Mouse (Mus musculus) CH12.LX (cell line): ENCODE data around the gene Traf4. TPM values are rescaled to one million over a fixed set of nuclear protein-coding genes. Genes with fewer than 3 reads are reported as not detected.

Experiments used
- DNase-seq: peaks from one replicate; pipeline ENCODE4 v3.0.0-alpha.2; 2013; ENCODE audit errors: extremely low read depth
- H3K27ac ChIP-seq: 2 replicates; pipeline ENCODE4 v1.5.1; 2012; ENCODE audit warnings: low read depth, mild to moderate bottlenecking, control low read depth, moderate library complexity; ENCODE audit not compliant: insufficient read depth
- H3K27me3 ChIP-seq: replicated peaks from 2 replicates; pipeline ENCODE3; 2012; ENCODE audit warnings: inconsistent platforms
- H3K36me3 ChIP-seq, 2 experiments: replicated peaks in 1 of 2; 2 replicates each; pipeline versions ENCODE3 to v1.6.1; 2012; ENCODE audit warnings: inconsistent platforms in 1 of 2, low read length in 1 of 2, mild to moderate bottlenecking in 1 of 2, mixed read lengths in 1 of 2, moderate library complexity in 1 of 2; ENCODE audit not compliant: control insufficient read depth in 1 of 2, insufficient read depth in 1 of 2
- H3K4me1 ChIP-seq, 2 experiments: 2 replicates each; pipeline ENCODE4 v1.6.1; 2012; ENCODE audit warnings: inconsistent platforms in 1 of 2, moderate library complexity in 1 of 2; ENCODE audit not compliant: insufficient read depth in 2 of 2, control insufficient read depth in 1 of 2
- H3K4me2 ChIP-seq: 2 replicates; pipeline ENCODE4 v1.6.1; 2012; ENCODE audit warnings: low read depth, mild to moderate bottlenecking, control low read depth; ENCODE audit not compliant: poor library complexity, insufficient read depth, severe bottlenecking
- H3K4me3 ChIP-seq, 3 experiments: fragments of 150-350 bp in 1 of 3; sonication (generic) in 1 of 3; replicated peaks in 1 of 3; 2 replicates each; pipeline versions ENCODE3 to v1.5.1; 2011 to 2012; ENCODE audit warnings: low read depth in 2 of 3, low read length in 2 of 3, mild to moderate bottlenecking in 2 of 3, moderate library complexity in 2 of 3, control low read depth in 1 of 3, improper control_type of control experiment in 1 of 3, inconsistent platforms in 1 of 3, mixed read lengths in 1 of 3; ENCODE audit not compliant: poor library complexity in 1 of 3
- H3K79me2 ChIP-seq: replicated peaks from 2 replicates; pipeline ENCODE4 v1.6.1; 2012; ENCODE audit warnings: mild to moderate bottlenecking, moderate library complexity; ENCODE audit not compliant: control insufficient read depth, poor library complexity, insufficient read depth, severe bottlenecking; ENCODE audit errors: extremely low read depth
- H3K9ac ChIP-seq: 2 replicates; pipeline ENCODE4 v1.6.1; 2012; ENCODE audit warnings: low read depth, mild to moderate bottlenecking, control low read depth, moderate library complexity; ENCODE audit not compliant: insufficient read depth
- H3K9me3 ChIP-seq: replicated peaks from 2 replicates; pipeline ENCODE3; 2012; ENCODE audit warnings: low read length, inconsistent platforms, mixed read lengths
- BHLHE40 ChIP-seq: IDR thresholded peaks from 2 replicates; pipeline ENCODE4 v1.6.1; 2011; ENCODE audit warnings: mild to moderate bottlenecking, low read depth, low read length, improper control_type of control experiment
- CHD2 ChIP-seq: IDR thresholded peaks from 2 replicates; pipeline ENCODE4 v1.6.1; 2011; ENCODE audit warnings: low read length, improper control_type of control experiment
- E2F4 ChIP-seq: IDR thresholded peaks from 2 replicates; pipeline ENCODE4 v1.6.1; 2011; ENCODE audit warnings: low read depth, low read length, improper control_type of control experiment; ENCODE audit not compliant: insufficient replicate concordance
- ELF1 ChIP-seq: IDR thresholded peaks from 2 replicates; pipeline ENCODE4 v1.6.1; 2014; ENCODE audit warnings: low read depth, mild to moderate bottlenecking, inconsistent platforms, low read length, improper control_type of control experiment
- ETS1 ChIP-seq: conservative IDR thresholded peaks from 2 replicates; pipeline ENCODE4 v1.6.1; 2012; ENCODE audit warnings: low read depth, mild to moderate bottlenecking, inconsistent platforms, low read length, improper control_type of control experiment, moderate library complexity
- GABPA ChIP-seq: IDR thresholded peaks from 2 replicates; pipeline ENCODE4 v1.6.1; 2012; ENCODE audit warnings: low read depth, low read length, improper control_type of control experiment, inconsistent platforms; ENCODE audit not compliant: insufficient replicate concordance
- JUN ChIP-seq: IDR thresholded peaks from 2 replicates; pipeline ENCODE4 v1.6.1; 2011; ENCODE audit warnings: low read depth, mild to moderate bottlenecking, low read length, improper control_type of control experiment, moderate library complexity; ENCODE audit not compliant: insufficient read depth
- JUND ChIP-seq: conservative IDR thresholded peaks from 2 replicates; pipeline ENCODE4 v1.6.1; 2011; ENCODE audit warnings: low read depth, low read length, improper control_type of control experiment
- MAFK ChIP-seq: IDR thresholded peaks from 2 replicates; pipeline ENCODE4 v1.6.1; 2011; ENCODE audit warnings: low read length, improper control_type of control experiment; ENCODE audit not compliant: insufficient replicate concordance
- MYC ChIP-seq: IDR thresholded peaks from 2 replicates; pipeline ENCODE4 v1.6.1; 2011; ENCODE audit warnings: low read depth, mild to moderate bottlenecking, improper control_type of control experiment, low read length
- NELFE ChIP-seq: IDR thresholded peaks from 2 replicates; pipeline ENCODE4 v1.6.1; 2011; ENCODE audit warnings: low read depth, low read length, improper control_type of control experiment
- NRF1 ChIP-seq: IDR thresholded peaks from 2 replicates; pipeline ENCODE4 v1.6.1; 2014; ENCODE audit warnings: low read depth, mild to moderate bottlenecking, inconsistent platforms, low read length, improper control_type of control experiment, moderate library complexity
- POLR2A ChIP-seq: IDR thresholded peaks from 2 replicates; pipeline ENCODE4 v1.6.1; 2011; ENCODE audit warnings: low read depth, mild to moderate bottlenecking, improper control_type of control experiment, low read length
- POLR2AphosphoS2 ChIP-seq: IDR thresholded peaks from 2 replicates; pipeline ENCODE4 v1.6.1; 2011; ENCODE audit warnings: low read depth, low read length, improper control_type of control experiment
- RCOR1 ChIP-seq: conservative IDR thresholded peaks from 2 replicates; pipeline ENCODE4 v1.6.1; 2012; ENCODE audit warnings: low read depth, mild to moderate bottlenecking, inconsistent platforms, low read length, improper control_type of control experiment
- SIN3A ChIP-seq: IDR thresholded peaks from 2 replicates; pipeline ENCODE4 v1.6.1; 2012; ENCODE audit warnings: low read length, improper control_type of control experiment, inconsistent platforms
- SMC3 ChIP-seq: IDR thresholded peaks from 2 replicates; pipeline ENCODE4 v1.6.1; 2011; ENCODE audit warnings: low read depth, low read length, improper control_type of control experiment
- TBP ChIP-seq: conservative IDR thresholded peaks from 2 replicates; pipeline ENCODE4 v1.6.1; 2011; ENCODE audit warnings: low read depth, low read length, improper control_type of control experiment
- UBTF ChIP-seq: IDR thresholded peaks from 2 replicates; pipeline ENCODE4 v1.6.1; 2012; ENCODE audit warnings: low read depth, mild to moderate bottlenecking, inconsistent platforms, low read length, improper control_type of control experiment, moderate library complexity
- USF1 ChIP-seq: IDR thresholded peaks from 2 replicates; pipeline ENCODE4 v1.6.1; 2014; ENCODE audit warnings: low read depth, mild to moderate bottlenecking, inconsistent platforms, low read length, improper control_type of control experiment
- USF2 ChIP-seq: conservative IDR thresholded peaks from 2 replicates; pipeline ENCODE4 v1.6.1; 2011; ENCODE audit warnings: low read depth, low read length, improper control_type of control experiment
- ZMIZ1 ChIP-seq: IDR thresholded peaks from 2 replicates; pipeline ENCODE4 v1.6.1; 2012; ENCODE audit warnings: low read depth, mild to moderate bottlenecking, inconsistent platforms, low read length, improper control_type of control experiment
- ZNF384 ChIP-seq: IDR thresholded peaks from 2 replicates; pipeline ENCODE4 v1.6.1; 2012; ENCODE audit warnings: low read depth, low read length, improper control_type of control experiment, inconsistent platforms
- dilution Hi-C: fragments of 300-500 bp; cut with MboI; formaldehyde crosslinking; loops from 2 replicates; pipeline ENCODE4 v1.14.3; 2020; ENCODE audit warnings: low sequenced_read_pairs; ENCODE audit not compliant: extremely low pct_unique_long_range_greater_than_20kb, extremely low pct_ligation_motif_present
- in situ Hi-C: fragments of 300-500 bp; cut with MboI; formaldehyde crosslinking; loops from 3 replicates; pipeline ENCODE4 v1.14.3; 2019; ENCODE audit warnings: low sequenced_read_pairs, low pct_ligation_motif_present, low pct_unique_long_range_greater_than_20kb, mixed read lengths
- polyA plus RNA-seq: library from polyadenylated mRNA; unstranded; fragments of >175 nt; gene quantifications from 2 replicates; pipeline ENCODE4 v1.2.1, GENCODE M21; 2012; ENCODE audit warnings: low read depth; ENCODE audit not compliant: insufficient read length
- total RNA-seq, 2 experiments: library from RNA; depleted of rRNA; stranded (reverse); fragments of 300-350 nt in 1 of 2; fragments of >200 nt in 1 of 2; gene quantifications; 2 replicates each; pipeline ENCODE4 v1.2.3; 2012 to 2014

Gene Traf4
- total and polyA plus RNA-seq, 3 experiments = 20.8 to 68.7 (median 55.9) TPM

DNA sequence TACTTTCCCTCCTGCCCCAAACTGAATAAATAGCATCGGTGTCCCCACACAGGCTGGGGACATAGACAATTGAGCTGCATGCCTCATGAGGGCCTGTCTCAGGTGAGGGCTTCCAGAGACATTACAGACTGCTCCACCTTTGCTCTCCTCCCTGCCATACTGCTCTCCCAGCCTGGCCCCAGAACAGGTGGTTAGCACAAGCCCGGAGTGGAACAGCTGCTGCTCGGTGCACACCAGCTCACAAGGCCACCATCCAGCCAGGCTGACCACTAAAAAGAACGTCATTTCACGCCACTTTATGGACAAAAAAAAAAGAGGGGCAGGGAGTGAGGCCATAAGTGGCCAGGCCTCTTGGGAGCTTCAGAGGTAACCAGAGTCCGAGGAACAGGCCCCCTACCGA is 41.8 kb upstream of the Traf4 start:
- no peaks in the 10 kb centered on the region for H3K27me3 ChIP-seq
- H3K9me3 ChIP-seq = no peaks in the 10 kb centered on the region
- DNase-seq = no peak
- no peak overlapping the region for H3K4me3 ChIP-seq
- peaks cover 5 to 16% of the 10 kb centered on the region in 2 experiments; a peak in 3 of 4 replicates for H3K4me1 ChIP-seq
- no peaks in the 10 kb centered on the region for H3K79me2 ChIP-seq
- H3K36me3 ChIP-seq = peaks cover 85 to 98% of the 10 kb centered on the region in 2 experiments
- in situ Hi-C loops = no loop called here
- H3K27ac ChIP-seq = no peak overlapping the region
- dilution Hi-C loops = no loop called here
- H3K9ac ChIP-seq = no peak overlapping the region
- TF ChIP-seq MYC = no peak
- TF ChIP-seq ETS1 = no peak
- no peak for TF ChIP-seq POLR2AphosphoS2
- no peak for TF ChIP-seq ELF1
- no peak for TF ChIP-seq POLR2A
- TF ChIP-seq RCOR1 = no peak
- no peak for TF ChIP-seq ZNF384
- no peak for TF ChIP-seq CHD2
- TF ChIP-seq E2F4 = no peak
- no peak for TF ChIP-seq NELFE
- TF ChIP-seq USF1 = no peak
- TF ChIP-seq SMC3 = no peak
- no peak for TF ChIP-seq SIN3A
- no peak for TF ChIP-seq TBP
- no peak for TF ChIP-seq UBTF
- no peak for TF ChIP-seq NRF1
- no peak for TF ChIP-seq JUND
- TF ChIP-seq ZMIZ1 = no peak
- H3K4me2 ChIP-seq = no peak overlapping the region

DNA sequence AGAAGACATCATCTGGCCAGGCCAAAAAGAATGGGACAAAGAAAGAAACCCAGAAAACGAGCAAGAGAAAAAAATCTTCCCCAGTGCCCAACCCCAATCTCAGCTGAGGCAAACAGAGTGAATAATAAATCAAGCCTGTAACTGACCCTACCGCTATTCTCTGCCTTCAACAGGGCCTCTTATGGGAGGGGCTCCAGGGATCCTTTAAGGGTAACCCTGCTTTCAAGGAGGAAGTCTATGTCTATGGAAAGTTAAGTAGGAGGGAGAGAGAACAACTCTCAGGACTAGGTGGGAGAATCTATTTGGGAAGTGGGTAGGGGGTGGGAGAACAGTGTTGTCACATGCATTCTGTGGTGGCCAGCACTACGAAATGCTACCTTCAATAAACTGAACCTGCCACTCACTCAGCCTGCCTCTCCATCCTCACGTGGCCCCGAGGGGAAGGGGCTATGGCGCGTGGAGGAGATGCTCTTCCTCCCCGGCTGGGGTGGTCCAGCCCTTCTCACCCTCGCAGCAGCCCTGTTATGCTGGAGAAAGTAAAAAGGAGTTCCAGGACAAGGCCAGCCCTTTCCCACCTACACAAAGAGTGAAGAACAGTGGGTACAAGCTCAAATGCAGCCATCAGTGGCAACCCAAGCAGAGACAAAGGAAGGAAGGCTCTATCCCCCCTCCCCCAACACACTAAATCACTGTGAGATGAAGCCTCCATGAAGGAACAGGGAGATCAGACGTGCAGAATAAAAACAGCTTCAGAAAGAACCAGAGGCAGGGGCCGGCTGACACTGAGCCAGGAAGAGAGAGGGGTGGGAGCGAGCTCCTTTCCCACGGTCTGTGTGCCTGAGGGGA is 40.2 kb upstream of the Traf4 start:
- no peaks in the 10 kb centered on the region for H3K9me3 ChIP-seq
- no peak overlapping the region for H3K9ac ChIP-seq
- peaks cover 70 to 87% of the 10 kb centered on the region in 2 experiments for H3K36me3 ChIP-seq
- no peaks in the 10 kb centered on the region for H3K79me2 ChIP-seq
- TF ChIP-seq POLR2A (no peak), E2F4 (no peak), USF2 (no peak), NRF1 (no peak), JUND (no peak), BHLHE40 (no peak), SMC3 (no peak), MAFK (no peak), JUN (no peak), SIN3A (no peak), GABPA (no peak), ZMIZ1 (no peak), MYC (no peak)
- TF ChIP-seq, all 38 proteins: peak for 0
- Histone ChIP-seq H3K27me3 (no peaks in the 10 kb centered on the region), H3K27ac (no peak overlapping the region), H3K4me1 (peaks cover 5 to 16% of the 10 kb centered on the region in 2 experiments; a peak in 3 of 4 replicates), H3K4me3 (no peak overlapping the region), H3K4me2 (no peak overlapping the region)
- in situ Hi-C loops (no loop called here), dilution Hi-C loops (no loop called here)
- DNase-seq = no peak
